Mouse (Mus musculus): ENCODE data around the gene Cog4. TPM values are rescaled to one million over a fixed set of nuclear protein-coding genes. Genes with fewer than 3 reads are reported as not detected.

Cog4 gene
- polyA plus RNA-seq (2012; rRNA removed) = 29.3 and 36.6 TPM in 2 replicates

DNA sequence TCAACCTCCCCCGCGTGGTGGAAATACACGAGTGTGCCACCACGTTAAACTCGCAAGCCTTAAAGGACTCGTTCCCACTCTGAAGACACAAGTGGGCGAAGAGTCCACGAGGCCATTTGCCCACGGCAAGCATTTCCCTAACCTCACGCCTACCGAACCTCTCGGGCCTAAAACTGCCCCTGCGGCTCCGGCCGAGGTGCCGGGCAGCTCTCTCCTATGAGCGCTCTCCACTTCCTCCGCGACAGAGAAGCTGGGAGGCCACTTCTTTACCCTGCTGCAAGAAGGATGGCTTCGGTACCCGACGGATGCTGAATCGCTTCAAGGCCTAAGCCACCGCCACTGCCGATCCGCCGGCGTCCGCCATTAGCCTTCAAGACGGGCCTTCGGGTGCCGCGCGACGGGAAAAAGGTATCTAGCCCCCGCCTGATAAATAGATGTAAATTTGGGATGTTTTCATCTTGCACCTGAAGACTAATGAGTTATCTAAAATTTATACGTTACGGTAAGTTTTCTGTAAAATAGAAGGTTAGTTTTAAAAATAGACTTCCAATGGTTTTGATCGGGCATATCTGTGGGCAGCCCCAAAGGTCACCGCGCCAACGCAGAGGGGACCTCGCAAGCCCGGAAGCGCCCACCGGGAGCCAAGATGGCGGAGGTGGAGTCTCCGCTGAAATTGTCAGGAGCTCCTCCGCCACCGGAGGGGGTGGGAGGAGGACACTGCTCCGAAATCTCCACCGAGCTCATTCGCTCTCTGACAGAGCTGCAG, at the start of gene Cog4, which contains the start of gene Sf3b3:
Cog4 (plus strand) TSS at position 196 of the 766 bp plus-strand sequence.
Sf3b3 (minus strand) TSS at position 383 of the 766 bp plus-strand sequence.
- DNase-seq (ENCODE audit: low read depth, low spot score) = peak; percentile 67
- under 1% methylated on average over 53 of the region's 53 CpGs for WGBS

GRCm38 (mm10) chr8:110797086-110797485, 49.3 kb upstream of the Cog4 start:
- WGBS = 90% methylated on average over 8 of the region's 8 CpGs
- no peak for DNase-seq (ENCODE audit: low read depth, low spot score)

- 66% methylated on average over 5 of the region's 5 CpGs for WGBS
- no peak for DNase-seq (ENCODE audit: low read depth, low spot score)
These were observed 43.4 kb upstream of the Cog4 start for GRCm38 (mm10) chr8:110802988-110803387.

DNA sequence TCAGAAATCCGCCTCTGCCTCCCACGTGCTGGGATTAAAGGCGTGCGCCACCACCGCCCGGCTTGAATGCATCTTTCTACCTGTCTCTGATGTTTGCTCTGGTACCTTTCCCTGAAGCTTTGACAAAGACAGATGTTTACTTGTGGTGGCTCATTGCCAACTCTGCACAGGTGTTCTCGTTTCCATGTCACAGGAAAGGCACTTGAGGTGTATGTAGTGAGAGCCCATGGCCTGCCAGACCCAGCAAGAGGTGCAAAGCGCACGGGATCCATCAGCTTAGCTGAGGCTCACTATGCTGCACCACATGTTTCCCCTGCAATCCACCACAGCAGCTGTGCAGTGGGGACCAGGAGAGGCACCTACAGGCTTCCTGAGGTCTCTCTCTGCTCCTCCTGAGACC, 42.5 kb upstream of the Cog4 start:
- no peak for DNase-seq (ENCODE audit: low read depth, low spot score)
- 49% methylated on average over 9 of the region's 9 CpGs for WGBS

GRCm38 (mm10) chr8:110804825-110805514, 41.4 kb upstream of the Cog4 start:
- no peak for DNase-seq (ENCODE audit: low read depth, low spot score)
- 37% methylated on average over 3 of the region's 3 CpGs for WGBS

GRCm38 (mm10) chr8:110805669-110806068, 40.7 kb upstream of the Cog4 start, which contains the start of gene Il34:
Il34 (minus strand) TSS chr8:110805924.
- DNase-seq (ENCODE audit: low read depth, low spot score) = no peak
- WGBS = 12% methylated on average over 12 of the region's 12 CpGs

GRCm38 (mm10) chr8:110806146-110806545, 40.3 kb upstream of the Cog4 start:
- WGBS = 30% methylated on average over 1 of the region's 1 CpGs
- DNase-seq (ENCODE audit: low read depth, low spot score) = no peak

- 56% methylated on average over 13 of the region's 13 CpGs for WGBS
- DNase-seq (ENCODE audit: low read depth, low spot score) = no peak
These were observed 37.6 kb upstream of the Cog4 start for GRCm38 (mm10) chr8:110808495-110809472.

GRCm38 (mm10) chr8:110809831-110810230, 36.6 kb upstream of the Cog4 start:
- no peak for DNase-seq (ENCODE audit: low read depth, low spot score)
- 38% methylated on average over 2 of the region's 2 CpGs for WGBS

- 83% methylated on average over 7 of the region's 7 CpGs for WGBS
- DNase-seq (ENCODE audit: low read depth, low spot score) = no peak
These were observed 35.8 kb upstream of the Cog4 start for GRCm38 (mm10) chr8:110810481-110811065.

- 92% methylated on average over 3 of the region's 3 CpGs for WGBS
- DNase-seq (ENCODE audit: low read depth, low spot score) = no peak
These were observed 35.3 kb upstream of the Cog4 start for GRCm38 (mm10) chr8:110811116-110811515.

DNA sequence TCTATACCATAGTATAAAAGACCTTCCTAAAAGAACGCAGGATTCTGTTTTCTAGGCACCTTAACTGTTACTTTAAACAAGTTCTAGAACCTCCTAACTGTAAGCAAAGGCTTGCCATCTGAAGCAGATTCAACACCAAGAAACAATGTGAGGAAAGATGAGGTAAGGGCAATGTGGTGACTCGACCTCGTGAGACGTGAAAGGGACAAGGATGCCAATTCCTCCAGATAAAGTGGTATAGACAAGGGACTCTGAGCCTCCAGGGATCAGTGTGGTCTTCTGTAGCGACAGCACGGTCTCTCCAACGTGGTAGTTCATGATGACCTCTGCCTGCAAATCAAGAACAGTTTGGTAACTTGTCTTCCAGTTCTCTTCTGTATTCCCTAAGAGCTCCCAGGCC, 34.6 kb upstream of the Cog4 start:
- WGBS = 88% methylated on average over 7 of the region's 7 CpGs

GRCm38 (mm10) chr8:110812349-110813080, 33.9 kb upstream of the Cog4 start:
- no peak for DNase-seq (ENCODE audit: low read depth, low spot score)
- 96% methylated on average over 7 of the region's 7 CpGs for WGBS

More for the DNA sequence above, 34.6 kb upstream of the Cog4 start:
- DNase-seq (ENCODE audit: low read depth, low spot score) = no peak

GRCm38 (mm10) chr8:110813081-110813812, 33.2 kb upstream of the Cog4 start:
- no peak for DNase-seq (ENCODE audit: low read depth, low spot score)
- WGBS = 82% methylated on average over 7 of the region's 7 CpGs

DNA sequence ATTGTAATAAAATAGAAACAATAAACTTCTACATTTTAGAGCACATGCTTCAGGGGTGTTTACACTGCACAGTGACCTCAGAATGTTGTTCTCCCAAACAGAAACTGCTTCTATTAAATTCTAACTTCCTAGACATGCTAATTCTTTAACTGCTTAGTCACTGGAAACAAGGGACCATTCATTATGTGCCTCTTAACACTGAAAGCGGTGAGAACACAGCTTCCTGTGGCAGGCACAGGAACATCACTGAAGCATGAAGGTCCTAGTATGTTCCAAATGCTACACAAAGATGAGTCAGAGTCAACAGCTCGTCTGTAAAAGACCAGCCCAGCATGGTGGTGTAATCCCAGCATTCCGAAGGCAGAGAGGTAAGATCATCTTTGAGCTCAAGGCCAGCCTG, 31.1 kb upstream of the Cog4 start:
- no peak for DNase-seq (ENCODE audit: low read depth, low spot score)
- 65% methylated on average over 3 of the region's 3 CpGs for WGBS

GRCm38 (mm10) chr8:110816990-110817389, 29.4 kb upstream of the Cog4 start:
- 74% methylated on average over 1 of the region's 1 CpGs for WGBS
- no peak for DNase-seq (ENCODE audit: low read depth, low spot score)

DNA sequence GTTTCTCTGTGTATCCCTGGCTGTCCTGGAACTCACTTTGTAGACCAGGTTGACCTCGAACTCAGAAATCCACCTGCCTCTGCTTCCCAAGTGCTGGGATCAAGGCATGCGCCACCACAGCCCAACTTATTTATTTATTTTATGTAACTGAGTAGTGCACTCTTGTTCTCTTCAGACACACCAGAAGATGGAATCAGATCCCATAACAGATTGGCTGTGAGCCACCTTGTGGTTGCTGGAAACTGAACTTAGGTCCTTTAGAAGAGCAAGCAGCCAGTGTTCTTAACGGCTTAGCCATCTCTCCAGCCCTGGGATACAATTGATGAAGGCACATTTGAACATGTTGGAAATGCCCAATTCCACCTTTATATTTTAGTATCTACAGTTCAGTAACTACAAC, 27.8 kb upstream of the Cog4 start:
- no peak for DNase-seq (ENCODE audit: low read depth, low spot score)
- WGBS = 73% methylated on average over 3 of the region's 3 CpGs

- 55% methylated on average over 2 of the region's 2 CpGs for WGBS
- no peak for DNase-seq (ENCODE audit: low read depth, low spot score)
These were observed 26.1 kb upstream of the Cog4 start for GRCm38 (mm10) chr8:110820257-110820656.

All from large intestine, adult 2 months (tissue).